Mouse (Mus musculus): ENCODE measurements around the gene Gm28036. TPM values are rescaled to one million over a fixed set of nuclear protein-coding genes. Genes with fewer than 3 reads are reported as not detected.

The Gm28036 gene
- polyA plus RNA-seq (2015; fragmentation: Nextera tagmentation; extraction: Ambion mirVana), result 10.4 and 13.7 TPM in 2 replicates

DNA sequence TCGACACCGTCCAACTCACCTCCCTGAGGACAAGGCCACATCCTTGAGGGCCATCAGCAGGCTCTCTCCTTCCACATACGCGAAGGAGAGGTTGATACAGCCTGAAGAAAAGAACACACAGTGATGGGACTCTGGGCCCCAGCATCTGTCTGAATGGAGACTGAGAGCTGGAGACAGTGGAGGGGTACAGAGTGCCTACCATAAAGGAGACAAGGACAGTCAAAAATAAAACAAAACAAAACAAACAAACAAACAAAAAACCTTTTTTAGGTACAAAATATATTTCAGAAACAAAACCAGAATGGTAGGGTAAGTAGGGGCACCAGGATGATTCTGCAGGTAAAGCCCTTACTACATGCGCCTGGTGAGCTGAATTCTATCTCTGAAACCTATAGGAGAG lies at the start of gene Gm28036:
TSS of gene Gm28036 (minus strand) at position 101 of the 400 bp plus-strand sequence.
- WGBS, result 89% methylated on average over 5 of the region's 5 CpGs
- Histone ChIP-seq H3K4me1 (0 out of 2 replicates have a peak, but pooled peaks cover 4% of the 10 kb centered on the region), H3K9me3 (no peaks in the 10 kb centered on the region), H3K27me3 (replicated peaks) (no peaks in the 10 kb centered on the region), H3K36me3 (peaks cover 74% of the 10 kb centered on the region), H3K27ac (replicated peaks) (no peak within 1 kb of the TSS), H3K9ac (no peak within 1 kb of the TSS), H3K4me2 (no peak within 1 kb of the TSS), H3K4me3 (no peak within 1 kb of the TSS)
- ATAC-seq (ENCODE audit: extremely low read depth, insufficient number of reproducible peaks, low FRiP score, low TSS enrichment), result no peak

DNA sequence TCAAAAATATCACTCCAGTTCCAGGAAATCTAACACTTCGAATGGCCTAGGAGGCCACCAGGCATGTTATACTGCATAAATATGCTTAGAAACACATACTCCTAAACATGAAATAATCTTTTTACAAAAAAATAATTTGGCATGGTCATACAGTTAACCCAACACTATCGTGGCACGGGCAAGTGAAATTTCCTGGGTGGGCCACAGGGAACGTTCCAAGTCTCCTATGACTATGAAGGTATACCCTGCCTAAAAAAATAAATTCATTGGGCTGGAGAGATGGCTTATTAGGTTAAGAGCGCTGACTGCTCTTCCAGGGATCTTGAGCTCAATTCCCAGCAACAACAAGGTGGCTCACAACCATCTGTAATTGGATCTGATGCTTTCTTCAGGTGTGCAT lies 39.7 kb upstream of the Gm28036 start:
- no peak overlapping the region for H3K4me2 ChIP-seq
- ATAC-seq (ENCODE audit: extremely low read depth, insufficient number of reproducible peaks, low FRiP score, low TSS enrichment), result no peak
- no peaks in the 10 kb centered on the region for H3K9me3 ChIP-seq
- no peak overlapping the region for H3K27ac ChIP-seq (replicated peaks)
- H3K27me3 ChIP-seq (replicated peaks), result no peaks in the 10 kb centered on the region
- peaks cover 97% of the 10 kb centered on the region for H3K36me3 ChIP-seq
- no peaks in the 10 kb centered on the region for H3K4me1 ChIP-seq
- WGBS, result 91% methylated on average over 5 of the region's 5 CpGs
- no peak overlapping the region for H3K4me3 ChIP-seq
- H3K9ac ChIP-seq, result no peak overlapping the region

DNA sequence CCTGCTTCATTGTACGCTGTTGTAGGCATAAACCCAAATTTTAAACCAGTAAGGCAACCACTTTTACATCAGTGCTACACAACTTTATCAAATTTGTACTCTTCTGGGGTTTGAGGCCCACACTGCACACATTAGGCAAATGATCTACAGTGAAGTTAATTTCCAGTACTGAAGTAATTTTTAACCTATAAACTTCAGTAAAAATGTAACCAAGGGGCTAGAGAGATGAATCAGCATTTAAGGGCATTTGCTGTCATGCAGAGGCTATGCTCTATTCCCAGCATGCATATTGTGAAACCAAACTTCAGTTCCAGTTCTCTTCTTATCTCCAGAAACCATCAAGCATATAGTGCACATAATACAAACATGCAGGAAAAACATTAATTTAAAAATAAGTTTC lies 38.6 kb upstream of the Gm28036 start:
- ATAC-seq (ENCODE audit: extremely low read depth, insufficient number of reproducible peaks, low FRiP score, low TSS enrichment), result no peak
- Histone ChIP-seq H3K4me3 (no peak overlapping the region), H3K9me3 (no peaks in the 10 kb centered on the region), H3K27me3 (replicated peaks) (no peaks in the 10 kb centered on the region), H3K36me3 (peaks cover 93% of the 10 kb centered on the region), H3K27ac (replicated peaks) (no peak overlapping the region), H3K4me1 (no peaks in the 10 kb centered on the region), H3K9ac (no peak overlapping the region), H3K4me2 (no peak overlapping the region)
- 97% methylated on average over 1 of the region's 1 CpGs for WGBS

- no peak for ATAC-seq (ENCODE audit: extremely low read depth, insufficient number of reproducible peaks, low FRiP score, low TSS enrichment)
- Histone ChIP-seq H3K4me2 (no peak overlapping the region), H3K36me3 (peaks cover 89% of the 10 kb centered on the region), H3K9ac (no peak overlapping the region), H3K4me3 (no peak overlapping the region), H3K4me1 (no peaks in the 10 kb centered on the region), H3K27ac (replicated peaks) (no peak overlapping the region), H3K9me3 (no peaks in the 10 kb centered on the region), H3K27me3 (replicated peaks) (no peaks in the 10 kb centered on the region)
Measured at GRCm38 (mm10) chr2:156151538-156151937, 24.6 kb upstream of the Gm28036 start.

- Histone ChIP-seq H3K27me3 (replicated peaks) (no peaks in the 10 kb centered on the region), H3K9ac (no peak overlapping the region), H3K4me3 (no peak overlapping the region), H3K27ac (replicated peaks) (no peak overlapping the region), H3K4me2 (no peak overlapping the region), H3K36me3 (peaks cover 62% of the 10 kb centered on the region), H3K9me3 (no peaks in the 10 kb centered on the region), H3K4me1 (peaks cover 20% of the 10 kb centered on the region)
- WGBS, result 88% methylated on average over 3 of the region's 3 CpGs
- no peak for ATAC-seq (ENCODE audit: extremely low read depth, insufficient number of reproducible peaks, low FRiP score, low TSS enrichment)
Measured at GRCm38 (mm10) chr2:156147316-156147915, 20.5 kb upstream of the Gm28036 start.

DNA sequence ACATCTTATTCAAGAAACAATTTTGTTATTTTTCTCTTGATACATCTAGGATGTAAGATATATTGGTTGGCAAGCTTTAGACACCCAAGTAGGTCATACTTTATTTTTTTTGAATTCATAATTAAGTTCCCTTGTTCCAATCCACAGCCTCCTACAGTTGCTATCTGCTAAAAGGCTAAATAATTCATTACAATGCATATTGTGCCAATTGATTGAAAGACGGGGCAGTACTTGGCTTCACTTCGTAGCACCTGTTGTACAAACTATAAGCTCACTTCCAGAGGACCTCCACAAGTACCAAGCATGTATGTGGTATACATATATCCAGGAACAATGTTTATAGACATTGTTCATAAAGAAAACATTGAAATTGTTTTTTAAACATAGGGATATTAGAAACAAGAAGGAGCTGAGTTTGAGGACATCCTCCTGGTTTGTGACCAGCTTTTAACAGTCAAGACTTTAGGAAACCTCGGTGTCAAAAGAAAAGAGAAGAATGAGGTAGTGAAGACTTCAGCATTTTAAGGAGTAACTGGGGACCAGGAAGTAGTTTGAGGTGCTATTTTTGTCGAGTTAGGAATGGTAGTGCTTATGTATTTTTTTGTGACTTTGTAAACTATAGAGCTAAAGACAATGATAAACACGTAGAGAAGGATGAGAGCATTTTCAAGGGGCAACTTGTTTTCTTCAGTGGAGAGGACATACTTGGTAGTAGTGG lies 19.5 kb upstream of the Gm28036 start:
- H3K4me3 ChIP-seq, result no peak overlapping the region
- H3K27me3 ChIP-seq (replicated peaks), result no peaks in the 10 kb centered on the region
- ATAC-seq (ENCODE audit: extremely low read depth, insufficient number of reproducible peaks, low FRiP score, low TSS enrichment), result no peak
- no peaks in the 10 kb centered on the region for H3K9me3 ChIP-seq
- 70% methylated on average over 5 of the region's 5 CpGs for WGBS
- no peak overlapping the region for H3K9ac ChIP-seq
- H3K4me2 ChIP-seq, result no peak overlapping the region
- no peak overlapping the region for H3K27ac ChIP-seq (replicated peaks)
- H3K4me1 ChIP-seq, result peaks cover 20% of the 10 kb centered on the region
- H3K36me3 ChIP-seq, result peaks cover 61% of the 10 kb centered on the region

- 63% methylated on average over 11 of the region's 11 CpGs for WGBS
- H3K4me2 ChIP-seq, result peak overlapping the region; percentile 93
- no peak overlapping the region for H3K27ac ChIP-seq (replicated peaks)
- peak overlapping the region; percentile 89 for H3K4me3 ChIP-seq
- no peak for ATAC-seq (ENCODE audit: extremely low read depth, insufficient number of reproducible peaks, low FRiP score, low TSS enrichment)
- H3K27me3 ChIP-seq (replicated peaks), result no peaks in the 10 kb centered on the region
- H3K4me1 ChIP-seq, result peaks cover 20% of the 10 kb centered on the region
- peak overlapping the region; percentile 93; the same call in 1 of the 2 replicates for H3K9ac ChIP-seq
- H3K36me3 ChIP-seq, result peaks cover 59% of the 10 kb centered on the region
- no peaks in the 10 kb centered on the region for H3K9me3 ChIP-seq
Measured at GRCm38 (mm10) chr2:156145486-156146130, 18.7 kb upstream of the Gm28036 start.

DNA sequence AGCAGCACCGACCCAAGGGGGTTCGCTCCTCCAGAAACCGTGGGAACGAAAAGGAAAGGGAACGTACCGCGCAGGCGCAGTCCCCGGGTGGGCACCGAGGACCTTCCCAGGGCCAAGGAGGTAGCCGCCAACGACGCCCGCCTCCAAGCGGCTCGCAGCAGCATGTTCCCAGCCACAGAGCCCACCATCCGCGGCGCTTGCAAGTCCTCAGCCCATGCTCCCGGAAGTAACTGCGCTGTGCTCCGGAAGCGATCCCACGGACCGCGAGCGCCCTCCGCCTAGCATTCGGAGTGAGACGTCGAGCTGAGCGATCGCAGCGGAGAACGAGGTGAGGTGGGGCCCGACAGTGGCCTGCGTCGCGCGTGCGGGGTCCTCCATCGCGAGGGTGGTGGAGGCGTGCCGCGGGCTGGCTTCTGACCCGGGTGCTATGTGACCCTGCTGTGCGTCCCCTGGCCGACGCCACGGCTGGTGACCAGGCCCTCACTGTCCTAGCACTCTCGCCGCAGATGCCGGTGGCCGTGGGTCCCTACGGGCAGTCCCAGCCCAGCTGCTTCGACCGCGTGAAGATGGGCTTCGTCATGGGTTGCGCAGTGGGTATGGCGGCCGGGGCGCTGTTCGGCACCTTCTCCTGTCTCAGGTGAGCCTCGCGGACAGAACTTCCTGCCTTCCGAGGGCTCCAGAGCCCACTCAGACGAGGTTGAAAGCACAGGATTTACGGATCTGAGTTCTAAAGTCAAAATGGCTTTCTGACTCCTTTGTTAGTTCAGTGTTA lies 17.2 kb upstream of the Gm28036 start, which contains the start of the genes Romo1 and Nfs1:
TSS of gene Romo1 (plus strand) at position 87 of the 772 bp plus-strand sequence.
TSS of gene Nfs1 (minus strand) at position 234 of the 772 bp plus-strand sequence.
- Histone ChIP-seq H3K4me3 (peak within 1 kb of the TSS; percentile 89), H3K36me3 (peaks cover 58% of the 10 kb centered on the region), H3K9me3 (no peaks in the 10 kb centered on the region), H3K4me2 (peak within 1 kb of the TSS; percentile 93), H3K27me3 (replicated peaks) (no peaks in the 10 kb centered on the region), H3K9ac (peak within 1 kb of the TSS; percentile 93), H3K4me1 (peaks cover 20% of the 10 kb centered on the region), H3K27ac (replicated peaks) (peak within 1 kb of the TSS; percentile 95)
- under 1% methylated on average over 70 of the region's 70 CpGs for WGBS
- ATAC-seq (ENCODE audit: extremely low read depth, insufficient number of reproducible peaks, low FRiP score, low TSS enrichment), result peak; percentile 87

DNA sequence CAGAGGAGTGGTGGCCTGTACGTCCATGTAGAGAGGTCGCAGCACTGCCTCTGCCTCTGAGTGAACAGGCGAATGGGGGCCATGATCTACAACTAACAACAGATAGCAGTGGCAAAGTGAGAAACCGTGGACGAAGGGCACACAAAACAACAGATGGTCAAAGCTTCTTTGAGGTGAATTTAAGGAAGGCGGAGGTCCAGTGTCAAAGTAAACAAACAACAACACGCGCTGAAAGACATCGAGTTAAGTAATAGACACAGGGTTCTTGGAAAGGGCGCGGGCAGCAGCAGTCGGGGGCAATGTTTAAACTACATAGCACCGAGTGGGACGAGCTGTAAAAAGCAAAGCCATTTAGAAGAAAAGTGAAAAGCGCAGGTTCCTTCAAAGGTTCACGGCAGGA lies 16.5 kb upstream of the Gm28036 start:
- no peak for ATAC-seq (ENCODE audit: extremely low read depth, insufficient number of reproducible peaks, low FRiP score, low TSS enrichment)
- Histone ChIP-seq H3K4me3 (peak overlapping the region; percentile 89), H3K4me1 (peaks cover 20% of the 10 kb centered on the region), H3K9ac (peak overlapping the region; percentile 93), H3K27me3 (replicated peaks) (no peaks in the 10 kb centered on the region), H3K4me2 (peak overlapping the region; percentile 93), H3K36me3 (peaks cover 57% of the 10 kb centered on the region), H3K9me3 (no peaks in the 10 kb centered on the region), H3K27ac (replicated peaks) (peak overlapping the region; percentile 95)
- WGBS, result 3% methylated on average over 16 of the region's 16 CpGs

- 76% methylated on average over 2 of the region's 2 CpGs for WGBS
- Histone ChIP-seq H3K4me2 (peak overlapping the region; percentile 93), H3K4me3 (peak overlapping the region; percentile 89), H3K9me3 (no peaks in the 10 kb centered on the region), H3K36me3 (peaks cover 52% of the 10 kb centered on the region), H3K27me3 (replicated peaks) (no peaks in the 10 kb centered on the region), H3K4me1 (peaks cover 20% of the 10 kb centered on the region), H3K27ac (replicated peaks) (peak overlapping the region; percentile 95), H3K9ac (peak overlapping the region; percentile 93)
- no peak for ATAC-seq (ENCODE audit: extremely low read depth, insufficient number of reproducible peaks, low FRiP score, low TSS enrichment)
Measured at GRCm38 (mm10) chr2:156142820-156143219, 15.9 kb upstream of the Gm28036 start.

DNA sequence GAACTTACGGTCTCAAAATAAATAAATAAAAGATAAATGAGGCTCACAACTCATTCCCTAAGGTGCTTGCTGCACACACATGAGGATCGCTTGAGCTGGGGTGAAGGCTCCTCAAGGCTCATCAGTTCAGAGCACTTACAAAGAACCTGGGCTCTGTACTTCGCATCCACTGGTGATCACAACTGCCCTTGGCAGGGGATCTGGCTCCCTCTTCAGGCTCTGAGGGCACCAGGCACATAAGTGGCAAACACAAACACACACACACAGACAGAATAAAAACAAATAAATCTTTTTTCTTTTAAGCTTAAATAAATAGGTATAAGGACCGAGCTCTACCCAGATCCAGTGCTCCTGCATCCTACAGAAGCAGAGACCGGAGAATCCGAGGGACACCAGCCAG lies 8.8 kb upstream of the Gm28036 start:
- peaks cover 57% of the 10 kb centered on the region for H3K36me3 ChIP-seq
- no peak overlapping the region for H3K27ac ChIP-seq (replicated peaks)
- no peak for ATAC-seq (ENCODE audit: extremely low read depth, insufficient number of reproducible peaks, low FRiP score, low TSS enrichment)
- WGBS, result 84% methylated on average over 6 of the region's 6 CpGs
- no peak overlapping the region for H3K9ac ChIP-seq
- H3K9me3 ChIP-seq, result no peaks in the 10 kb centered on the region
- 0 out of 2 replicates have a peak, but pooled peaks cover 4% of the 10 kb centered on the region for H3K4me1 ChIP-seq
- no peak overlapping the region for H3K4me3 ChIP-seq
- H3K27me3 ChIP-seq (replicated peaks), result no peaks in the 10 kb centered on the region
- no peak overlapping the region for H3K4me2 ChIP-seq

All from heart, embryonic 13.5 days (tissue).